Mouse (Mus musculus) gastrocnemius, postnatal 36 days (tissue): ENCODE results near the gene Vwa8. TPM values are rescaled to one million over a fixed set of nuclear protein-coding genes. Genes with fewer than 3 reads are reported as not detected.

Experiments
- DNase-seq, 2 experiments: peaks; one replicate each; pipeline ENCODE4 v3.0.0; 2022
- intact Hi-C: fragments of 180-260 bp; cut with DNase I; formaldehyde crosslinking; loops from one replicate; pipeline ENCODE4 v1.15.1; 2025
- total RNA-seq, 2 experiments: library from RNA; stranded (reverse); gene quantifications; 2 replicates each; pipeline ENCODE4 v1.2.3; 2021

Gene Vwa8
- total RNA-seq, 2 experiments from 2014 or later: 70.7 to 73.1 TPM

- DNase-seq: no peak
- intact Hi-C loops: no loop called here
These were observed 200.7 kb downstream of the Vwa8 start for GRCm38 (mm10) chr14:79049544-79049943.

GRCm38 (mm10) chr14:79065636-79066035 is 216.8 kb downstream of the Vwa8 start:
- intact Hi-C loops: no loop called here
- DNase-seq: no peak

GRCm38 (mm10) chr14:79069515-79069914 is 220.7 kb downstream of the Vwa8 start:
- no peak for DNase-seq
- intact Hi-C loops: no loop called here

GRCm38 (mm10) chr14:79074786-79075185 is 225.9 kb downstream of the Vwa8 start:
- intact Hi-C loops: no loop called here

GRCm38 (mm10) chr14:79076560-79077300 is 227.9 kb downstream of the Vwa8 start:
- intact Hi-C loops: no loop called here
- DNase-seq: peak in 1 of 2 experiments; percentile 55

More at GRCm38 (mm10) chr14:79074786-79075185, 225.9 kb downstream of the Vwa8 start:
- peak; percentile 48 to 50 for DNase-seq

GRCm38 (mm10) chr14:79083573-79083972 is 234.7 kb downstream of the Vwa8 start:
- DNase-seq: no peak
- intact Hi-C loops: no loop called here

- DNase-seq: no peak
- intact Hi-C loops: no loop called here
These were observed 237.2 kb downstream of the Vwa8 start for GRCm38 (mm10) chr14:79086006-79086405.

GRCm38 (mm10) chr14:79089464-79089863 is 240.6 kb downstream of the Vwa8 start:
- peak; percentile 12 to 33 for DNase-seq
- intact Hi-C loops: no loop called here

GRCm38 (mm10) chr14:79097181-79097580 is 248.3 kb downstream of the Vwa8 start:
- intact Hi-C loops: no loop called here
- DNase-seq: no peak

- peak; percentile 50 to 60 for DNase-seq
- intact Hi-C loops: loop anchor here (2.0 to 10.0 kb wide), 2 partner anchors 72 to 438 kb away; no protein-coding TSS in a partner anchor
These were observed 258.0 kb downstream of the Vwa8 start for GRCm38 (mm10) chr14:79106655-79107515.

- no peak for DNase-seq
- intact Hi-C loops: loop anchor here (10.0 kb wide), 1 partner anchor 75 kb away; no protein-coding TSS in a partner anchor
These were observed 260.5 kb downstream of the Vwa8 start for GRCm38 (mm10) chr14:79109375-79109774.

GRCm38 (mm10) chr14:79110012-79110411 is 261.2 kb downstream of the Vwa8 start:
- DNase-seq: no peak
- intact Hi-C loops: no loop called here

GRCm38 (mm10) chr14:79112050-79112449 is 263.2 kb downstream of the Vwa8 start:
- no peak for DNase-seq
- intact Hi-C loops: no loop called here

- intact Hi-C loops: no loop called here
- no peak for DNase-seq
These were observed 265.9 kb downstream of the Vwa8 start for GRCm38 (mm10) chr14:79114526-79115383.

- DNase-seq: no peak
- intact Hi-C loops: no loop called here
These were observed 269.6 kb downstream of the Vwa8 start for GRCm38 (mm10) chr14:79118457-79118856.

GRCm38 (mm10) chr14:79119354-79119753 is 270.5 kb downstream of the Vwa8 start:
- DNase-seq: no peak
- intact Hi-C loops: no loop called here

GRCm38 (mm10) chr14:79120681-79121080 is 271.8 kb downstream of the Vwa8 start:
- no peak for DNase-seq
- intact Hi-C loops: no loop called here

- no peak for DNase-seq
- intact Hi-C loops: no loop called here
These were observed 274.6 kb downstream of the Vwa8 start for GRCm38 (mm10) chr14:79123466-79123865.

- intact Hi-C loops: loop anchor here (2.0 kb wide), 2 partner anchors 176 to 200 kb away; partner anchors contain the start of gene Rgcc
- DNase-seq: no peak
These were observed 275.8 kb downstream of the Vwa8 start for GRCm38 (mm10) chr14:79124643-79125042.

- intact Hi-C loops: no loop called here
- DNase-seq: no peak
These were observed 277.3 kb downstream of the Vwa8 start for GRCm38 (mm10) chr14:79126176-79126575.
